Mouse (Mus musculus) G1E (cell line): ENCODE measurements at regions not wholly inside any gene's neighbourhood (a gene's known extent, or its start where the extent isn't known, plus 50 kb on each side); places are given as distances from the start of the nearest gene placed in this dataset.

Experiments used
- CTCF ChIP-seq: IDR thresholded peaks from 2 replicates; pipeline ENCODE4 v1.5.1; 2012; ENCODE audit warnings: low read depth, low read length, inconsistent platforms, mixed read lengths
- GATA1 ChIP-seq: IDR thresholded peaks from 2 replicates; pipeline ENCODE4 v1.6.1; 2012; ENCODE audit warnings: borderline replicate concordance, low read length, inconsistent platforms, mixed read lengths
- POLR2AphosphoS5 ChIP-seq: IDR thresholded peaks from 2 replicates; pipeline ENCODE4 v1.6.1; 2012; ENCODE audit warnings: low read depth, low read length, inconsistent platforms; ENCODE audit not compliant: insufficient replicate concordance

- no peak for TF ChIP-seq CTCF
- TF ChIP-seq GATA1, result no peak
- no peak for TF ChIP-seq POLR2AphosphoS5
Measured at GRCm38 (mm10) chr8:89641339-89641738, 597.4 kb upstream of the Sall1 start.
